Mouse (Mus musculus) left cerebral cortex, adult 11 months (tissue): ENCODE data around the gene Chrd.

Experiments
- DNase-seq: peaks from one replicate; pipeline ENCODE4 v3.0.0; 2022; ENCODE audit warnings: low spot score

The Chrd gene

DNA sequence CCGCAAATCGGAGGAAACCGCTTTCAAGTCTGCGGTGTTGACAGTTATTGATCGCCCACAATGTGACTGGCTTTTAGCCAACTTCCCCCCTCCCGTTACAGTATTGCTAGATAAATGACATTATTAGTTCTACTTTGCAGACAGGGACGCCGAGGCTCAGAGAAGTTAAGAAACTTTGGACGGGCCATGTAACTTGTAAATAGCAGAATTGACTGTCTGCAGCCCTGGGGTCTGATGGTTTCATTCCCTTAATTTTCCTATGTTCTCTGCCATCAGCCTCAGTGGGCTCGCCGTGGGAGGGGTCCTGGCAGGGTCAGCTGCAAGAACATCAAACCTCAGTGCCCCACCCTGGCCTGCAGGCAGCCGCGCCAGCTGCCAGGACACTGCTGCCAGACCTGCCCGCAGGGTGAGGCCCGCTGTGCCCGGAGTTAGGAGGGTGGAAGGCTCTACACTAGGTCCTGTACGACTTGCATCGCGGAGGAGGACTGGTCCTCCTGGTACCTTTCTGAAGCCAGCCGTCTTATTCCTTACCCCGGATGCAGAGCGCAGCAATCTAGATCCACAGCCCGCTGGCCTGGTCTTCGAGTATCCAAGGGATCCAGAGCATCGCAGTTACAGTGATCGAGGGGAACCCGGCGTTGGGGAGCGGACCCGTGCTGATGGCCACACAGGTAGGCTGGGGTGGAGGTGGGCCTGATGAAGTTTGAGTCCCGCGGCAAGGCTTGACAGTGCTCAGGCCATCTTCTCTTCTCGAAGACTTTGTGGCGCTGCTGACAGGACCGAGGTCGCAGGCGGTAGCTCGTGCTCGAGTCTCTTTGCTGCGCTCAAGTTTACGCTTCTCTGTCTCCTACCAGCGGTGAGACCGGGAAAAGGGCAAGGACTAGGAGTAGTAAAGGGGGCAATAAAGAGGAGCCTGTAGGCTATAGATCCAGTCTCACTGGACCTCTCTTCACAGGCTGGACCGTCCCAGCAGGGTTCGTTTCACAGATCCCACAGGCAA lies 1.1 kb downstream of the Chrd start, which contains the start of gene Thpo:
Gene Thpo, minus strand, starts transcription at position 781 of the 1,000 bp plus-strand sequence.
- no peak for DNase-seq

- no peak for DNase-seq
These were observed 2.7 kb downstream of the Chrd start for GRCm38 (mm10) chr16:20735651-20736050.

DNA sequence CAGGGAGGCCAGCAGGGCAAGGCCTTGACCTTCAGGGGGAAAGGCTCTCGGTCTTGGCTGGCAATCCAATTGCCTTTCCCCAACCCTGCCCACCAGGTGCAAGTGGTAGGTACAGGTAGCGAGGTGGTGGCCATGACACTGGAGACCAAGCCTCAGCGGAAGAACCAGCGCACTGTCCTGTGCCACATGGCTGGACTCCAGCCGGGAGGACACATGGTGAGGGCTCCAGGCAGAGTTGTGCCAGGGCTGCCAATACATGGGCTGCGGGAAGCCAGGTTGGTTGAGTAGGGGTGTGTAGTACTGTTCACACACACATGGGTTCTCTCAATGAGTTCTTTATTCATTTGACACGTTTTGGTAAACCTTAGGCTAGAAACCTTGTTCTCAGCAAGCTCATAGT lies 3.2 kb downstream of the Chrd start:
- no peak for DNase-seq

GRCm38 (mm10) chr16:20736823-20737222 lies 3.9 kb downstream of the Chrd start:
- DNase-seq = no peak

- no peak for DNase-seq
These were observed 6.9 kb downstream of the Chrd start for GRCm38 (mm10) chr16:20739845-20740244.

DNA sequence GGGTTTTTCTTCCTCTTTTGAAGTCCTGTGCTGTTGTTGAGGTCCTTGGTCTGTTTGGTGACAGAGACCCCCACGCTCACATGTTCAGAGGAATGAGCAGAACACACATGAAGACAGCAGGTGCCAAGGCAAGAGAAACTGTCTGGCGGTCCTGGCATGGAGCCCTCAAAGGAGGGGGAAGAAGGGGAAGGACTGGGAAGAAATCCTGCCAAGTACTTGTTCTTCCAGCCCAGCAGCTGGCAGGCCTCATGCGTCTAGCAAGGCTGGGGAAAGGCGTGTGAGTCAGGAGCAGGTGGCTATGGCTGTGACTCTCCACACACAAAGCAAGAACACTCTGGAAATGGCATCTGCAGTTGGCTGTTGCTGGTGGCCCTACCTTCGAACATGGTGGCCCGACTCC lies 13.7 kb downstream of the Chrd start:
- DNase-seq = peak; percentile 71

- DNase-seq = no peak
These were observed 17.6 kb downstream of the Chrd start for GRCm38 (mm10) chr16:20750518-20750917.

GRCm38 (mm10) chr16:20756052-20756451 lies 23.1 kb downstream of the Chrd start:
- no peak for DNase-seq

GRCm38 (mm10) chr16:20757385-20757784 lies 24.5 kb downstream of the Chrd start:
- DNase-seq = no peak

GRCm38 (mm10) chr16:20761681-20762080 lies 28.8 kb downstream of the Chrd start:
- no peak for DNase-seq

GRCm38 (mm10) chr16:20765244-20765643 lies 32.3 kb downstream of the Chrd start:
- DNase-seq = no peak

GRCm38 (mm10) chr16:20775021-20775420 lies 42.1 kb downstream of the Chrd start:
- DNase-seq = no peak

DNA sequence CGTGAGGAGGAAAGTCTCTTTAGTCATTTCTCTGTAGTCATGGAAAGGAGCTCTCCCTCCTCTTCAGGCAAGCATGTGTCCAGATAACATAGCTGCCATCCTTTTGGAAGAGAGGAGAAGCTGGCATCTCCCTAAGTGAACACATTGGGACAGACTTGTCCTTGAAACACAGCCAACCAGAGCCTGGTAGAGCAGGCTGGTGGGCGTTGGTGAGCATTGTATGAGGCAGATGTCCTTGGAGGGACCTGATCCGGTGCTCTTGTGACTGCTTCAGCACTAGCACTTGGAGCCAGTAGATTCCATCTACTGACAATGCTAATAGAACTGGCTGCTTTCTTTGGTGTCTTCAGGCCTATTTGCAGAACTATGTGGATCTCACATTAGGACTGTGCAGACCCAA lies 46.9 kb downstream of the Chrd start:
- no peak for DNase-seq

- DNase-seq = no peak
These were observed 48.2 kb downstream of the Chrd start for GRCm38 (mm10) chr16:20781101-20781630.

GRCm38 (mm10) chr16:20783891-20784290 lies 51.0 kb downstream of the Chrd start:
- no peak for DNase-seq

GRCm38 (mm10) chr16:20784754-20785153 lies 51.8 kb downstream of the Chrd start:
- DNase-seq = no peak

DNA sequence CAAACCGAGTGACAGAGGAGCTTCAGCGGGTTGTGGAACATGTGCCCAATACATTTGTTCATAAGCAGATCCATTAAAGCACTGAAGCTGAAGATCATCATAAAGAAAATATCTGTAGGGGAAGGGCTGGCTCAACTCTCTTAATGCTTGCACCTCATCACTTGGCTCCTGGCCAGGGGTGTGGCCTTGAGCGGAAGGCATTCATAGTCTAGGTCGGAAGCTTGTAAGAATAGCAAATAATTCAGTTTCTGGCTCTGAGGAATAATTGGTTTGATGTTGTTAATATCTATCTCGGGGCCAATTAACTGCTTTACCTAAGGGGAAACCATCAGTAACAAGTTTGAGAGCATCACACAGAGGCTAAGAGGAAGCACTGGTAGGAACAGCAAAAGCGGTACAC lies 53.6 kb downstream of the Chrd start:
- DNase-seq = no peak

DNA sequence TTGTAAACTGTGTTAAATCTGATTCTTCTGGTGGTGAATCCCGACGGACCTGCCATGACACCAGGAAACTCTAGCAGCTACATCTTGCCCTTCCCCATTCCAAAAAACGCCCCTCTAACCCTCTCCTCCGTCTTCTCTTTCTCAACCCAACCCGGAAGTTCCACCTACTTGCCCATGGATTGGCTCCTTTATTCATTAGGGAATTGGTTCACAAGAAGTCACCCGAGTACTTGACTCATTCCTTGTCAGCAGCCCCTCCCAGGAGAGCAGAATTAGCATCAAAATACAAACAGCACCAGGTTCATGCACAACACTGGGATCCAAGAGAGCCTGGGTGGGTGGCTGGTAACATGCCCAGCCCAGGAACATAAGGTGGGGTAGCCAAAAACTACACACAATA lies 58.9 kb downstream of the Chrd start:
- no peak for DNase-seq
